Mouse (Mus musculus) heart, postnatal 25 days (tissue): ENCODE measurements around the gene Pla2g12a. TPM values are rescaled to one million over a fixed set of nuclear protein-coding genes. Genes with fewer than 3 reads are reported as not detected.

Experiments used
- DNase-seq: peaks from one replicate; pipeline ENCODE4 v3.0.0; 2022; ENCODE audit warnings: low spot score
- intact Hi-C: fragments of 180-260 bp; cut with DNase I; formaldehyde crosslinking; loops from one replicate; pipeline ENCODE4 v1.15.1; 2025
- total RNA-seq, 2 experiments: library from RNA; stranded (reverse); gene quantifications; 2 replicates each; pipeline ENCODE4 v1.2.3; 2021

The Pla2g12a gene
- 10 to 100 TPM; 41.5 to 50.2 TPM for total RNA-seq

DNA sequence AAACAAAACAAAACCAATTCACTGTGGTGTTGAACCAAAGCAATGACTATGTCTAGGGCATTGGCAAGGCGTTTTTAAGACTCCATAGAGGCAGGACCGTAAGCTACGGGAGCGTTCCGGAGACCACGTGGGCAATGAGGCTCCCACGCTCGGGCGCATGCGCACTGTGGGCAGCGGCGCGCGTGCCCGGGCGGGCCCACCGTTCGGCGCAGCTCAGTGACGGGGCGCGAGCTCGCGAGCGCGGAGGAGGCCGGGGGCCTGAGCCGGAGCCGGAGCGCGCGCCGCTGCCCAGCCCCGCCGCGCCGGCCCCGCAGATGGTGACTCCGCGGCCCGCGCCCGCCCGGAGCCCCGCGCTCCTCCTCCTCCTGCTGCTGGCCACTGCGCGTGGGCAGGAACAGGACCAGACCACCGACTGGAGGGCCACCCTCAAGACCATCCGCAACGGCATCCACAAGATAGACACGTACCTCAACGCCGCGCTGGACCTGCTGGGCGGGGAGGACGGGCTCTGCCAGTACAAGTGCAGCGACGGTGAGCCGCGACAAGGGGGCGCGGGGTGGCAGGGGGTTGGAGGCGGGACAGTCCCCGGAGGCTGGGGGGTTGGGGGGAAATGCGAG, at the start of gene Pla2g12a:
Pla2g12a (plus strand) TSS at position 202 of the 617 bp plus-strand sequence.
- intact Hi-C loops: loop anchor here (5.0 kb wide), 1 partner anchor 46 kb away; the partner anchor contains the start of gene Gar1
- peak; percentile 85 for DNase-seq

DNA sequence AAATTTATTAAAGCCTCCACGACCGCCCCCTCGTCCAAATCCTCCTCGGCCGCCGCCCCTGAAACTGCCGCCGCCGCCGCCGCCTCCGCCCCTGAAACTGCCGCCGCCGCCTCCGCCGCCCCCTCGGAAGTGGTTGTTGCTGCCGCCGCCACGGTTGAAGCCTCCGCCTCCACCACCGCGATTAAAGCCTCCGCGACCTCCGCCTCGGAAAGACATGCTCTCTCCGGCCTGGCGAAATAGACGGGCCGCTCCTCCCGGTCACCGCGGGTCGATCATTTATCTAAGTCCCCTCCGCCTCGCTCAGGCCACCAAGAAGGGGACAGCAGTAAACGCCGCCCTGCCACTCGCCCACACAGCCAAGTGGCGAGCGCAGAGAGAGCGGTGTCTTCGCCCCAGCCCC, 47.8 kb upstream of the Pla2g12a start:
- DNase-seq: no peak

DNA sequence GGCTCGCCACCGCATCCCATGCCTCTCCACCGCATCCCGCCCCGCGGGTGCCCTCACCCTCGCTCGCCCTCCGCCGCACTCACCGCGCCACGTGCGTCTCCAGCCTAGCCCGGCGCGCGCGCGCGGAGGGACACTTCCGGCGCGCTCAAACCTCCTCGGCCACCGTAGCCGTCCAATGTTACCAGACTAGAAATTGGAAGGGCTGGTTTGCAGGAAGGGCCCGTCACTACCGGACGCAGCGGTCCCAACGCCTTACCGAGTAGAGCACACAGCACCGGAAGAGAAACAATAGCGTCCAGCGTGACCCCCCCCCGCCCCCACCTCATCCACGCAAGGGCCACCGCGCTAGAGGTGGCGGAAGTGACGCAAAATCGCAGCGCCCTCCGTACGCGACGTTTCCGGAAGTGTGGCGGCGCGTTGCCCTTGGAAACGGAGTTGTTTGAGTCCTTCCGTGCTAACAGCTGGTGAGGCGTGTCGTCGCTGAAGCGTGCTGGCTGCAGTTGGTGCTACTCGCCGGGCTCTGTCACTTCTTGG, 47.3 kb upstream of the Pla2g12a start, which contains the start of gene Gar1:
Gar1 (minus strand) TSS at position 362 of the 534 bp plus-strand sequence.
- intact Hi-C loops: loop anchor here (2.0 to 10.0 kb wide), 4 partner anchors 46 to 874 kb away; partner anchors contain the start of genes Ostc and Pla2g12a
- peak; percentile 90 for DNase-seq

More for the DNA sequence above, 47.8 kb upstream of the Pla2g12a start:
- intact Hi-C loops: loop anchor here (2.0 to 10.0 kb wide), 4 partner anchors 47 to 874 kb away; partner anchors contain the start of genes Ostc and Pla2g12a

DNA sequence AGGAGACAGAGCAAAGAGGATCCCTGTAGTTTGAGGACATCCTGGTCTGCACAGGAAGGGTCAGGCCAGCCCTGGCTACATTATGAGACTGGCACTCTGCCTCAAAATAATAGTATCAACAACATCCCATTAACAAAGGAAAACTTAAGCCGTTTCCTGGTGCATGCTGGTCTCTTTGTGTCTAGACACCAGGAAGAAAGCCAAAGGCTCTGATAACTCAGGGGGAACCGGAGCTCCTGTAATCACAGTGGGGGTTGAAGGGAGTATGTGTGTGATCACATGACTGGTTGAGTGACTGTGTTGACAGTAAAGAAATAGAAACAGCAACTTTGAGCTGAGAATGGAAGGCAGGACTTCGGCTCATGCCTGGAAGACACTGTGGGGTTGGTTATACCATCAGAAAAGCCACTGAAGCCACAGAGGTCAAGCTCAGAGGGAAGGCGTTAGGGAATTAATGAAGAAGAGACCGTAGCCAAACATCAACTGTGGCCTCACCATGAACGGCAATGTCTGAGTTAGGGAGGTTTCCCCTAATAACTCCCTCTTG, 42.9 kb upstream of the Pla2g12a start, which contains the start of gene Cfi:
Cfi (plus strand) TSS at position 497 of the 547 bp plus-strand sequence.
- intact Hi-C loops: loop anchor here (10.0 kb wide), 1 partner anchor 869 kb away; the partner anchor contains the start of gene Ostc
- no peak for DNase-seq

DNA sequence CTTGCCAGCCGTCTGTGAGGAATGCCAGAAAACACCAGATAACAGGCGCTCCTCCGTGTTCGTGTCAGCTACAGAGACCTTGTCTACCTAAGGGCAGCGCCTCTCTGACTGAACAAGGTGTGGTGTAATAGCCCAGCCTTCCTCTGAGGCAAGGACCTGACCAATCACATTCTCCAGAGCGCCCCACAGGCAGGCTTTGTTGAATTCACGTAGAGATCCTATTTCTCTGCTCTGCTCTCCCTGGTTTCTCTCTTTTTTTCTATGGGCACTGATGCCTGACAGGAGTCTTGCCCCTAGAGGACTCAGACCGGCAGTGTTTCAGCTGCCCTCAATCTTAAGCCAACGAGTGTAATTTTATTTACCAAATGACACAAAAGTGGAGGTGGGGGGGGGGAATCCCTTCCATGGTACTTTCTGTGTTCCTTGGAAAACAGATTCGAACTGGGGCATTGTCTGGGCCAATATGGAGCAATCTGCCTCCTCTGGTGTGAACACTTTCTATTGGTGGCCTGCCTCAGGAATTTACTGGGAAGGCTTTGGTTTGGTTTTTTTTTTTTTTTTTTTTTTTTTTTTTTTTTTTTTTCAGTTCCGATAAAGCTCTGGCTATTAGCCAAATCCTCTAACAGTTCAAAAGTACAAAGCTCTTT, 42.2 kb upstream of the Pla2g12a start:
- intact Hi-C loops: loop anchor here (10.0 kb wide), 1 partner anchor 869 kb away; the partner anchor contains the start of gene Ostc
- no peak for DNase-seq

DNA sequence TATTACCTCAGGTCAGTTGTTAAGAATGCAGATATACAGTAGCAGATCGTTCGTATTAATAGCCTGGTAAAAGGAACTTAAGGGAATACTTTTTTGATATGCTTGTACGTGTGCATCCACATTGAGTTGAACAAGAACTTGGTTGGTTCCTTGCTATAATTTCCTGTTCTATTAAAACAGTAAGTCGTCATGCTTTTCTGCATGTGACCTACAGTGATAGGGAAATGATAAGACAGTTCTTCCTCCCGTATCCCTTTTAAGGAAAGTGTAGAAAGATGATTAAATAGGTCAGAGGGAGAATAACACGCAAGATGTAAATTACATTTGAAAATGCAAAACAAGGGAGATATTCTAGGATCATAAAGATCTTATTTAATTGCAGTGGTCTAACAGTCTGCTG, 41.4 kb upstream of the Pla2g12a start:
- no peak for DNase-seq
- intact Hi-C loops: loop anchor here (10.0 kb wide), 1 partner anchor 868 kb away; the partner anchor contains the start of gene Ostc

DNA sequence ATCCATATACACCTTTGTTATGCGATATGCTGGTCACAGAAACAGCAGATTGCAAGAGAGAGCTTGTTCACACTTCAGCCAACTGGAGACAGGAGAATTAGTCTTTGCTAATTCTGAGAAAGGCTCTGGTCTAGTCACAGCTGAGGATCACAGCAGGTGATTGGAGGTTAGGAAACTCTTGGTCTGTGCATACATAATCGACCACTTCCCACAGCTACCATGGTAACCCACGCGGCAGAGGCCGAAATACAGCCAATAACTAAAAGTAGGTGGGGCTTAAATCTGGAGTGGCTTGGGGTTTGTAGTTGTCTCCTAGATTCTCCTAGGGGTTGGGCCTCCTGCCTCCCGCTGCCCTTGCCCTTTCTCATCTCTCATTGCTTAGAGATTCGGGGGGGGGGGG, 40.4 kb upstream of the Pla2g12a start:
- intact Hi-C loops: loop anchor here (10.0 kb wide), 1 partner anchor 867 kb away; the partner anchor contains the start of gene Ostc

DNA sequence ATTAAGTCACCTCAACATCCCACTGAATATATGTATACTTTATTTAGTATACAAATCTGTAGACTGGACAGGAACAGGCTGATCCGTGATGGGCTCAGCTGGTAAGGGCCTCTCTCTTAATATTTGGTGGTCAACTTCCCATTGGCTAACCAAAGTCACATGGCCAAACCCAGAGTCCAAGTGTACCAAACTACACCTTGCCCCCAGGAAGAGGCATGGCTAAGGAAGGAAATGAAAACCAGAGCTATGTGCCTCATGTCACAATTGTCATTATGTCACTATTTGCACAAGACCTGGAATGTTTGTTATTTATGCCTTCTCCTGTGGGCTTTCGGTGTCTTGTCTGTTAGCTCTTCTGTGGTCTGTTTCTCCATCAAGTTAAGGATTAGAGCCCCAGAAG, 32.5 kb upstream of the Pla2g12a start:
- intact Hi-C loops: no loop called here

More for the DNA sequence above, 40.4 kb upstream of the Pla2g12a start:
- no peak for DNase-seq

DNA sequence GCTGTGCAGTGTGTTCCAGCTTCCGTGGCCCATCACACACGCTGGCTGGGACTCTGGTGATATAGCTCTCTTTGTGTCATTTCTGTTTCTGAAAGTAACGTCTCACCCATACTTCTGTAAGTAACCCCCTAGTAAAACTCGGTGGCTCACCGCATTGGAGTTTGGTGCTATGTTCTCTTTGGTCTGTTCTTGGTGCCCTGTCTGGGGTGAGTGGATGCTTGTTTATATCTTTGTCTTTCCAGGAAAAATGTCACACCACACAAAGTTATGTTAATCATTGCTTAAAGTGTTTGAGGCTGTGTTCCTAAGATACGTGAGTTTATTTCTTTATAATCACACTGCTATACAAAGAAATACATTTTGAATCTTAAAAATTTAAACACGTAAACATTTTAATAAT, 31.6 kb upstream of the Pla2g12a start:
- DNase-seq: no peak
- intact Hi-C loops: no loop called here

More for the DNA sequence above, 32.5 kb upstream of the Pla2g12a start:
- no peak for DNase-seq

DNA sequence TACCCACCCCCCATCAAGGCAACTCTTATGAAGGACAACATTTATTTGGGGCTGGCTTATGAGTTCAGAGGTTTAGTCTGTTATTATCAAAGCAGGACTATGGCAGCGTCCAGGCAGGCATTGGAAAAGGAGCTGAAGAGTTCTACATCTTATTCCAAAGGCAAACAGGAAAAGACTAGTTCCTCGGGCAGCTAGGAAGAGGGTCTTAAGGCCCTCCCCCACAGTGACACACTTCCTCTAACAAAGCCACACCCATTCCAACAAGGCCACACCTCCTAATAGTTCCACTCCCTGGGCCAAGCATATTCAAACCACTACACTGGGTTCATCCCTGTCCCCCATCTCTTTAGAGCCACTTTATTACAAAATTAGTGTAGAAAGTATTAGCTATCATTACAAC, 15.8 kb upstream of the Pla2g12a start:
- intact Hi-C loops: loop anchor here (5.0 kb wide), 1 partner anchor 215 kb away; no protein-coding TSS in a partner anchor
- no peak for DNase-seq

DNA sequence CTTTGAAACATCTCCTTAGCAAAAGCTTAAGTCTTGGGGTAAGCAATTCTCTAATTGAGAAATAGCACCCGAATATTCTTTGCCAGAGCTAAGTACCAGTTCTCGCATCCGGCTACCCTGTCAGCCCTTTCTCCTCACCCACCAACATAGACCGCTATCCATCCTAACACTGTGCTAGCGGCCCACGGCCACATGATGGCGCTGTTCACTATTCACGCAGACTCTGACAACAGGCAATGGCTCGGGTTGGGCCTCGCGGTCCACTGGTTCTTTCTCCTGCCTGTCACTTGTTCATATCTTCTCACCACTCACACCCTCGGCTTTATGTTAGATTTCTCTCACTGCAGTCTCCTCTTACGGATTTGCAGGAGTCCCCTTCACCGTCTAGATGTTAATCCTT, 14.7 kb upstream of the Pla2g12a start:
- intact Hi-C loops: loop anchor here (5.0 kb wide), 1 partner anchor 214 kb away; no protein-coding TSS in a partner anchor
- DNase-seq: no peak

DNA sequence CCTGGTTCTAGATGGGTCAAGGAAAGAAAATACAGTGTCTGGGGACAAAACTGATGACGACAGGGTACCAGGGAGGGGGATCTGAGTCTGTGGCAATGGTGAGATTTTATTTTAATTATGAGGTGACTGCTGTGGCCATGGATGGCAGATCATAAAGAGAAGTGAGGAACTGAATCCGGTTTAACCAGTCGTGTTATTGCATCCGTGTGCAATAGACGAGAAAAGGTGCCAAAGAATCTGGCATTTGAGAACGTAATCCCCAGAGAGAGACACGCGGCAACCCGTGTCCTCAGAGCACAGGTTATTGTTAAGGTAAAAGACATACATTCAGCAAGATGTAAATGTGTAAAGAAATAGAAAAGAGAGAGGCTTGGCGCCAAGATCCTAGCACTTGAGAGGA, 1.1 kb upstream of the Pla2g12a start:
- intact Hi-C loops: loop anchor here (5.0 kb wide), 1 partner anchor 45 kb away; the partner anchor contains the start of gene Gar1
- no peak for DNase-seq

DNA sequence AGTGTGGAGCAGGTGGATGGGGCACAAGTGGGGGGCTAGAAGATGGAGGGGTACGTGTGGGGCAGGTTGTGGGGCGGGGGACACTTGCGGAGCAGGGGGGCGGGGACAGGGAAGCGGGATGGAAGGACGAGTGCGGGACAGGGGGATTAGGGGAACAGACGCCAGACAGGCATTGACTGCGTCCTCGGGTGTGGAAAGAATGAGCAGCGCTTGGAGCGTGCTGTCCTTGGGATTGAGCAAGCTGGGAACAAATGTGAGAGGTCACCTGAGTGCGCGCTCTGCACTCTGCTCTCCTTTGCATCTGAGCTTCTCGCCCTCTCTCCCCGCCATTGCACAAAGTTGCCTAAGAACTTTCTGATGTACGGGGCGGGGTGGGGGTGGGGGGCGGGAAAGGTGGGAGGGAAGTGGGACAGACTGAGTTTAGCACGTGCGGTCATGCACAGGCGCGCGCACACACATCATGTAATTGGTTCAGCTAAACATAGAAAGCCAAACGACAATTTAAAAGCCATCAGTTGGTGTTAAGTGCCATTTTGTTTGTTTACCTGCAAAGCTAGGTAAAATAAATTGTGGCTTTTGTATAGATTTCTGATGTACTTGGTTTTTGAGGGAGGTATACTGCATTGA, 838 bp downstream of the Pla2g12a start:
- intact Hi-C loops: loop anchor here (5.0 kb wide), 1 partner anchor 47 kb away; the partner anchor contains the start of gene Gar1
- no peak for DNase-seq

DNA sequence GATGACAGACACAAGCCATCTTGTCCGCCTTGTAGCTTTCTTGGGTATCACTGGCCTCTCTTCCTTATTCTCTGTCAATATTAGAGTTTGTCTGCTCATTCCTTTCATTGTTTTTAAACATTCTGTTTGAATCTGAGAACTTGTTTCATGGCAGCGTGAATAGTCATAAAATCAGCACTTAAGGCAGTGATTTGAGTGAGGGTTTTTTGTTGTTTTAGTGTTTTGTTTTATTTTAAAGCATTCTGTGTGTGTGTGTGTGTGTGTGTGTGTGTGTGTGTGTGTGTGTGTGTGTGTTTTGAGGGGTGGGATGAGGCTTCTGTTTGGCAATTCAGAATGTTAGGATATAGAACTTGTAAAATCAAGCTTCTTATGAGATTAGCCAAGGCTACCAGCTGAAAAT, 1.5 kb downstream of the Pla2g12a start:
- DNase-seq: no peak
- intact Hi-C loops: loop anchor here (5.0 kb wide), 1 partner anchor 48 kb away; the partner anchor contains the start of gene Gar1

DNA sequence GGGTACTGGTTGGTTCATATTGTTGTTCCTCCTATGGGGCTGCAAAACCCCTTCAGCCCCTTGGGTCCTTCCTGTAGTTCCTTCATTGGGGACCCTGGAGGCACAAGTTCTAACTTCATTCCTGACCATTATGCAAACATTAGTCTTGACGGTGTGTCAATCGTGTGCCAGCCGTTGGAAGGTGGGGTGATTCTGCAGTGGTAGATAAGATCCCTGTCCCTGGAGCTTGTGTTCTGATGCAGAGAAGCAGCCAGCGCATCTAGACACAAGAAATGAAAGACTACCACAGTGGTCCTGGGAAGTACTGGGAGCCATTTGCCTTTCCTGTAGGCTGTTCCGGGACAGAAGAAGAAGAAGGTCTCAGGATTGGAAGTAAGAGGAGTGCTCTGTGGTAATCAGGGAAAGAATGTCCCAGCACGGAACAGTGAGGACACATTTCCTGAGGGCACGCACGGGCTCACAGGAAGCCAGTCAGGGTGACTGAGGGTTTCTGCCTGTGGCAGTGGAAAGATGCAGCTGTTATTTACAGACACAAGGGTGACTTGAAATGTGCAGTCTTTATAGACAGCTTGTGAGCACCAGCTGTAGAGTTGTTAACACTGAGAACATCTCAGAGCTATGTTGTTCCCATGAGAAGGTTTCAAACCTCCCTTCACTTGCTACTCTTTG, 2.7 kb downstream of the Pla2g12a start:
- DNase-seq: no peak
- intact Hi-C loops: no loop called here

DNA sequence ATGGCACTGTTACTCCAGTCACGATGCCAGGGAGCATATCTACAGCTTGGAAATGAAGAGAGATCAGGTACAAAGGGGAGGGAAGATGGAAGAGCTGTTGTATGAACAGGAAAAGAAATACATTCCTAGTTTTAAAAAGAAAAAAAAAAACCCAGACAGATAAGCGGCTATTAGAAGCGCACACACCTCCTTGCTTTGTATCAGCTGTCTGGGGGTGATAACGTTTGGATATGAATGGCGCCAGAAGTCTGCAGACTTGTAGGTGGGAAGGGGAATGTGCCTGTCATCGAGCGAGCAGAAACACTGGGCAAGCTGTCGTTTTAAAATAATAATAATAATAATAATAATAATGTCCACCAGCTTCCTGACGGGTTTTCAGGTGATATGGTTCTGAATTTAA, 7.2 kb downstream of the Pla2g12a start:
- intact Hi-C loops: no loop called here
- DNase-seq: no peak

DNA sequence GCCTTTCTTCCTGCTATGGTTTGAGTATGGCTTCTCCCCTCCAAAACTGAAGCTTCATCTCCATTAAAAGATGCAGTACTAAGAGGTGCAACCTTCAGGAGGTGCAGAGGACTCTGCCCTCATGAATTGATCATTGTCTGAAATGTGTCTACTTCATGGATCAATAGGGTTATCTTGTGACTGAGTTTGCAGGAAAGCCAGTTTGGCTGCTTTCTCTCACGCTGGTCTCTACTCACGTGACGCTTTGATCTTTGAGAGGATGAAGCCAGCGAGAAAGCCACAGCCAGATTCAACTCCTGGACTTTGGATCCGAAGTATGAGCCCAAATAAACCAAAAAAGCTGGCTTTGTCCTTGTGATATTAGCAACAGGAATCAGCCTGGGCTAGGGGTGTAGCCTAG, 8.0 kb downstream of the Pla2g12a start:
- intact Hi-C loops: no loop called here
- DNase-seq: no peak

DNA sequence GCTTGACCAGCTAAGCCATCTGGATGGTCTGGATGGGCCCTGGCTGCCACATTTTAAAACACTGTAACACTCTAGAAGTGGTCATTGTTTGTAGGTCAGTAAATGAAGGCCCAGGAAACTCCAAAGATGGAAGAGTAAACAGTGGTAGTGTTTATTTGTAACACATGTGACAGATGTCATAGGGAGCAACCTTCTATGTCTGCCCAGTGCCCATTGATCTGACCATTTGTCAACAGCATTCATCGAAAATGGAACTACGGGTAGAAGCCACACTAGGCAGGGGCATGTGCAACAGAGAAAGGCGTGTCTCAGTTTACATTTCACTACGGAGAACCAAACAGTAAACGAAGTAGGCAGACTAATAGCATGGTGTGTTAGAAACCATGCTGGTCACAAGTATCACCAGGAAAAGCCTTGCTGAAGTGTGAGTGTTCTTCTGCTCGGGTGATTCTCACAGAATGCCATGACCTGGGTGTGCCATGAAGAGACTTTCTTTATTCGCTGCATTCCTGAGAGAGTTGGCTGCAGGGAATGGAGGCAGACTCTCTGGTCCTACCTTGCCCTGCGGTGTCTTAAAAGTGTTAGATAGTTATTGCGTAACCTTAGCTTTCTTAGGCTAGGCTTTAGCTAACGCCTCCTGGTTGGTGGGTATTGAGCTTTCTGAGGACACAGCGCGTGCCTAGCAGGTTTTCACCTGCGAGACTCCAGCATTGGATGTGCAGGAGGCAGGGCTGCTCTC, 9.5 kb downstream of the Pla2g12a start:
- DNase-seq: no peak
- intact Hi-C loops: no loop called here
